Mouse (Mus musculus): Measurements from ENCODE around the gene Ckap2l.
A peak's percentile ranks its signal among the peaks of the same experiment; 100 is the strongest.

The Ckap2l gene

GRCm38 (mm10) chr2:129234731-129235130 is 62.3 kb downstream of the Ckap2l start:
- no peak for DNase-seq (ENCODE audit: low read depth)

- no peak for DNase-seq (ENCODE audit: low read depth)
Measured at GRCm38 (mm10) chr2:129233803-129234477, 63.1 kb downstream of the Ckap2l start.

GRCm38 (mm10) chr2:129233218-129233617 is 63.8 kb downstream of the Ckap2l start:
- DNase-seq (ENCODE audit: low read depth), result no peak

- DNase-seq (ENCODE audit: low read depth), result peak; percentile 51
Measured at GRCm38 (mm10) chr2:129232484-129232883, 64.5 kb downstream of the Ckap2l start.

- DNase-seq (ENCODE audit: low read depth), result no peak
Measured at GRCm38 (mm10) chr2:129232023-129232422, 65.0 kb downstream of the Ckap2l start.

GRCm38 (mm10) chr2:129229316-129229715 is 67.7 kb downstream of the Ckap2l start:
- no peak for DNase-seq (ENCODE audit: low read depth)

GRCm38 (mm10) chr2:129228571-129228970 is 68.4 kb downstream of the Ckap2l start:
- no peak for DNase-seq (ENCODE audit: low read depth)

- no peak for DNase-seq (ENCODE audit: low read depth)
Measured at GRCm38 (mm10) chr2:129227709-129228108, 69.3 kb downstream of the Ckap2l start.

- DNase-seq (ENCODE audit: low read depth), result no peak
Measured at GRCm38 (mm10) chr2:129227011-129227529, 69.9 kb downstream of the Ckap2l start.

- no peak for DNase-seq (ENCODE audit: low read depth)
Measured at GRCm38 (mm10) chr2:129226296-129226851, 70.6 kb downstream of the Ckap2l start.

GRCm38 (mm10) chr2:129225251-129225819 is 71.7 kb downstream of the Ckap2l start:
- no peak for DNase-seq (ENCODE audit: low read depth)

- no peak for DNase-seq (ENCODE audit: low read depth)
Measured at GRCm38 (mm10) chr2:129224178-129224577, 72.8 kb downstream of the Ckap2l start.

- DNase-seq (ENCODE audit: low read depth), result no peak
Measured at GRCm38 (mm10) chr2:129221097-129221632, 75.8 kb downstream of the Ckap2l start.

- DNase-seq (ENCODE audit: low read depth), result no peak
Measured at GRCm38 (mm10) chr2:129218537-129219105, 78.4 kb downstream of the Ckap2l start.
